Mouse (Mus musculus): ENCODE measurements around the gene Ltv1.
A peak's percentile ranks its signal among the peaks of the same experiment; 100 is the strongest.
"Not testable (repeated sequence)": the region's sequence is repeated elsewhere in the genome, so short reads cannot be mapped to it uniquely, and the experiment has no call there.

Gene Ltv1

DNA sequence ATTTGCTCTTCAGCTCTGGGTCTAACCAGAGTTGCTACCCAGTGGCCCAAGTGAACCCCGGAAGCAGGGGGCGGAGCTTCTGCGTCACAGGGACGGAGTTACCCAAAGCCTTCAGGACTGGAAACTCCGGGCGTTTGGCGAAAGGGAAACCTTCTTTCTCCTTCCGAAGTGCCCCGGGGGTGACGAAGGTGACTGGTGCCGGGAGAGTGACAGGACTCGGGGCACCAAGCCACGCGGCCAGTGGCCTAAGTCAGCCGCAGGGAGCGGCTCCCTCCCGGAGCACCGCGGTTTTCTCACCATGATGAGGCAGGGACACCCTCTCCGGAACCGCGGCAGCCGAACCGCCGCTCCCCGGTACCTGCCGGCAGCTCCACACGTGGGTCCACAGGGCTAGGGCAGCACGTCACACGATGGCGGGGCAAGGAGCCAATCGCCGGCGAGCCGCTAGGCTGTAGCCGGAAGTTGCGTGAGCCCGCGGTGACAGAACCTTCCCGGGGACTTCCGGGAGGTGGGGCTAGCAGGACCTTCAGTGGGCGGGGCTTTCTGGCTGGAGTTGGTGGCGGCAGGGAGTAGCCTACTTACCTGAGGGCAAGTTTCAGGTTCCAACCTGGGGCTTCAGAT, at the start of gene Ltv1:
Ltv1 (minus strand) TSS at position 438 of the 621 bp plus-strand sequence.
- DNase-seq, result peak; percentile 97

DNA sequence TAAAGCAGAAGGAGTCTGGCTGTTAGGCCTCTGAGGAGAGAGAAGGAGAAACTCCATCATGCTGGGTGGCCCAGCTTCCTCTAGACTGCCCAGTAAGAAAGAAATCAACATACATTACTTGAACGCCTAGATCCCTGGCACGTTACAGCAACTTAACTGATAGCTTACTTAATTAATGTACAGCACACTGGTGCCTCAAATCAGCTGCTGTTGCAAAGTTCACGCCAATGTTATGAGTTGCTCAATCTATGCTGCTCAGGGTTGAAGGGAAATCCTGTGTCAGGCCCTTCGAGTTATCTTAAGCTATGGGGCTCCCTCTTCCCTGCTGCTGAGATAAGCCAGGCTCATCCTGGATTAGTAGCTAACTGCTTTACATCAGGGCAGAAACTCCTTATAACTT, 47.5 kb upstream of the Ltv1 start:
- no peak for DNase-seq

DNA sequence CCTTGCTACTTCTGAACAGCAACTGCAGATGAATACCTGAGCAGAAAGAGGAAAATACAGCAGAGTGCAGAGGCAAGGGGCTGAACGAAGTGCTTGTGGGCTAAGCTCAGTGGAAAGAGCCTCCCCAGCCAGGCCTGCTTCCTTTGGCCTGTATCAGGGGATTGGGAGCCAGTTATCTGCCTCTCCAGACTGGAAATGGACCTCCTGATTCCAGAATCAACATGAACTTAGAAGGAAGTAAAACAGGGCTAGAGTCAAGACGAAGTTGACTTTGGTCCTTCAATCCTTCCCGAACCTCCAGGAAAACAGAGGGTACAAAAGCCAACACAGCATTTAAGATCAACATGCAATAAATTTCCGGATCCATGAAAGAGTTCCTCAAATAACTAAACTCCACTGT, 45.2 kb upstream of the Ltv1 start:
- DNase-seq, result no peak

DNA sequence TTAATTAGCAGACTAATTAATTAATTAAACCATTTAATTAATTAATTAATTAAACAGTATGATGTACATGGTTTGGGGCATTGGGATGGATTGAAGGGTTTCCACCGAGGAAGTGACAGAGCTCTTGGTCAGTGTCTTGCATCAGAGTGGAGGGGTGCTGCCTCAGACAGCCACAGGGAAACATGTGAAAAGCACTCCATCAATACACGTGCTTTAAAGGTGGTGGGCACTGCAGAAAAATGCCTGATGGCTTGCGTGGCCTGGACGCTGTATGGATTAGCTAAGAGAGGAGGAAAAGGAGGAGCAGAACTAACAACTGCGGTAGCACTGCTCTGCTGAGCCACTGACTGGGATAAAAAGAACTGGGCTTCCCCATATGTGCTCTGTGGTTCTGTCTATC, 43.9 kb upstream of the Ltv1 start:
- no peak for DNase-seq

DNA sequence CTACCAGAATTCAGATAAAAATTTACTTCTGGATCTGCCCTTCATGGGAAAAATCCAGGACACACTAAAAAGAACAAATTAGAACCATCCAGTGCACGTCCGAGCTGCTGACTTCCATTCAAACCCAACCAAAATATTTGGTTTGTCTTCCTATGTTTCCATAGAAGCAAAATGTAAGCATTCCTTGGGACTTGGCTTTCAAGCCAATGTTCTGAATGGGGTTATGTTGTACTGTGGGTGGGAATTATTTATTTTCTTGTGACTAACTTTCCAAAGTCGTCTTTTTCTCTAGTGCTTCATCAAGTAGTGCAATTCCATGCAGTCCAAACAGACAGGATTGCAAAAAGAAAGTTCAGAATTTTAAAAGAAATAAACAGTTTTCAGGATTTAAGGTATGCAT, 41.5 kb upstream of the Ltv1 start:
- DNase-seq, result no peak

DNA sequence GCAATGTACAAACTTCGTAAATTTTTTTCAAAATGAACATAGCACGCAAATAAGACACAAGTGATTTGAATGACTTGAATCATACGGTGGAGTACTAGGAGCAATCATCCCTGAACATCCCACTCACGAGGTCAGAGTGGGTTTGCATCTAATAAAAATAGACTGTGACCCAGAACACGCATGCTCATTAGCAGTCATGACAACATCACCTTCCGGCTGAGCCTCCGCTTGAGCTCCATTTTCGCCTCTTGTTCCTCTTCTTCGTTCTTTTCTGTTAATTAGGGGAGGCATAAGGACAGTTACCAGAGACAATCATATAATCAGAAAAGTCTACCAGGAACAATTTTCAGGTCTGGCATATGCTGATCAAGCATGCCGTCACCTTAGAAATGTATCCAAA, 41.0 kb upstream of the Ltv1 start:
- DNase-seq, result no peak

DNA sequence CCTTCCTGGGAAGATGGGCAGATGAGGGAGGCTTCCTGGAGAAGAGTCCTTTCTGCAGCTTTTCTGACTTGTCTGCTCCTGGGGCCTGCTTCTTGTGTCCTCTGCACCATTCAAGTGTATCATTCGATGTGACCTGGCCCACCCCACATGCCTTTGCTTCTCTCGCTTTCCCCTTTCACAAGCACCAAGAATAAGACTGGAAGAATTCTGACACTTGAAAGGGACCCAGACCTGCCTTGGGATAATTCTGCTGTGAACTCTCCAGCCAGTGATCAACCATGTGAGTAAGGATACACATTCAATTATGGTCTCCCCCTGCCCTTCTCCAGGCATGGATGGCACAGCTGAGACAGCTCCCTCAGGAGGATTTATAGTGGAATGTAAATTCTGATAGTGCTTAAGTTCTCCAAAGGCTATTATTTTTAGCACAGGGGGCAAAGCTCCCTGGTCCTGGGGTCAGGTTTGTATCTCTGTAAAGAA, 40.2 kb upstream of the Ltv1 start:
- no peak for DNase-seq

DNA sequence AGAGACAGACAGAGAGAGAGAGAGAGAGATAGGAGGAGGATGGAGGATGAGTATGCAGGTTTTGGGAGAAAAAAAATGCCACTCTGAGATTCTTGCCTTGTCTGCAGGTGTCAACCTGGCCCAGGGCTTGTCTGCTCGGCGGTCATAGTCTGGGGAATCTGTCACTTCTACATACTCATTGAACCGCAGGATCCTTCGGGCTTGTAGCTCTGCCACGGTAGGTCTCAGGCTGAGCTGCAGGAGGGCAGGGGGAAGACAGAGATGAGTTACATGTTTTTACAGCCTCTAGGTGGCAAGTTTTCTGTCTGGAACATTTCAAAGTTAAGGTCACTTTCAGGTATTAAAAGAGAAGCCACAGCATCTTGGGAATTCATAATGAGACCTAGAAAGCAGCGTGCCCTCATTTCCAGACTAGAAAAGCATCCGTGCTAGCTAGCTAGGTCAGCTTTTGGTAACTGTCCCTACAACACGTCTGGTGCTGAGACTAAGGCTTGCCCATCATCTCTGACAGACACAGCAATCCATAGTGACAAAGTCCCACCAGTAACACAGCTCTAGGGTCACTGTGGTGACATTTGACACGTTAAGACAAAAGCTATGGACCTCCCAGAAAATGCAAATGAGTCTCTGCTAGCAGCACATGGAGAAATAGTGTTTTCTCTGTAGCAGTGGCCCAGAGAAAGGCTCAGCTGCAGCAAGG, 39.6 kb upstream of the Ltv1 start:
- DNase-seq, result no peak

DNA sequence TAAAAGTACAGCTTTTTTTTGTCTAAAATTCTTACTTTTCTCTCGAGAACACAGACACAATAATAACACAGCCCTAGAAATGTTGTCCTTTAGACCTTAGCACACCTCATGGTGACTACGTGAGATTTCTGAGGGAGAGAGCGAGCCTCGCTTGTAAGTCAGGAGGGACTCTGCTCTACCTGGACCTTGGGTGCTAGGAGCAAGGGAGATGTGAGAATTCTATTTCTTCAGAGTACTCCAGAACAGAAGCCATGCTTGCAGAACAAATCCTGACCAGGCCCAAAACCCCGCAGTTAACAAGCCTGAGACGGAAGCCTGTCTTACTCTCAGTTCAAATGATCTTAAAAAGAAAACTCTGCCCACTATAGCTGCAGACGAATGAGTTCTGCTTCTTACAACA, 37.7 kb upstream of the Ltv1 start:
- DNase-seq, result no peak

DNA sequence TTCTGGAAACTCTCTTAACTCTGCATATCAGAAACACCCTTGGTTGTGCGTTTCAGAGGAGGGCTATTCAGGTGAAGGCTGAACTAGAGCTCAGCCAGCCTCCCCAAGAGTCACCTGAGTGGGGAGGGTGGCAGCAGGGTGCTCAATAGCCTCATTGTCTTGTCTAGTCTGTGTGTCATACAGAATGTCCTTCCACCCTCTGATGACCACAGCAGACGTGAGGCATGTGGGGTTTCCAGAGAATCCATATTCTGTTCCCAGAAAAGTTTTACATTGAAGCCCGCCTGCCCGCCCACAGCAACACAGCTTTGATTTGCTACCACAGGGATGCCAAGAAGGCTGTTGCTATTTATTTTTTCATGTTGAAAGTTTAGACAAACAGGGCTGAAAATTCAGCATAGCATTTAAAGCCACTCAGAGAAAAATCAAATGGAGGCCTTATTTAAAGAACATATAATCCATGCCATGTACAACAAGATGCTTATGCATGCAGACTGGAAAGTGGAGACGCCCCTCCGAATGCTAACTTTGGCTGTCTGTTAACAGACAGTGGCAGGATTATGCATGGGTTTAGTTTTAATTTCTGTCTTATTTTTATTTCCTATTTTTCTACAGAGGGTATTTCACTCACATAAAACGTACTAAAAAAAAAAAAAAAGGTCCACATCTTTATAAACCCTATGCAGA, 32.6 kb upstream of the Ltv1 start:
- DNase-seq, result no peak

DNA sequence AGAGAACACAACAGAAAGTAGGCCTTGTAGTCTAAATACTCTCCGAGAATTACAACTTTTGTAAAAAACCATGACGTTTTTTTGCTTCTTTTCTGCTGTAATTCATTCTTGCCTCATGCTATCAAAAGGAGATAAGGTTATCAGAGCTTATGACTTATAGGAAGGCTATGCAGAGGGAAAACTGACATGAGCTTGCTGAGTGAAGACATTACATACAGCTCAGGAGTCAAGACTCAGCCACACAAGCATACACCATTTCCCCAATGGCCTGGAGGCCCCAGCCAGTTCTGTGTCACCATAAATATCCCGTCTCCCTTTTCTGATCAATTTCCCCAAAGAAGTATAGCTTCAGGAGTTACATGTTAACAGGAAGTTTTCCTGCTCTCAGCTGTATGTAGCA, 29.2 kb upstream of the Ltv1 start:
- DNase-seq, result no peak

DNA sequence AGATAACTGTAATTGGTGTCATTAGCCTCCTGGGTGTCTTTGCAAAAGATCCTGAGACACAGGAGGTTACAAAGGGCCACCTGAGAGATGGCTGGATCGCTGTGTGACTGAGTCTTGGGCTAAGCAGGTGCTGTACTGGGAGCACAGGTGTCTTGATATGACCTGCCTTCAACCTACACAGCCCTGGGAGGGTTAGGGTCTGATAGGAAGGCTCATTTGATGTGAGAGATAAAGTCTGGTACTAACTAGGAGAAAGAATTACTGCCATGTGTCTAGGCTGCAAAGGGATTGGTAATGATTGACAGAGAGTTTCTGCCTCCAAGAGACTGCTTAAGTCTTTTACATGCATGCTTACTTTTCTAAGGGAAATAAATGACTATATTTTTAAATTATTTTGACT, 27.1 kb upstream of the Ltv1 start:
- no peak for DNase-seq

DNA sequence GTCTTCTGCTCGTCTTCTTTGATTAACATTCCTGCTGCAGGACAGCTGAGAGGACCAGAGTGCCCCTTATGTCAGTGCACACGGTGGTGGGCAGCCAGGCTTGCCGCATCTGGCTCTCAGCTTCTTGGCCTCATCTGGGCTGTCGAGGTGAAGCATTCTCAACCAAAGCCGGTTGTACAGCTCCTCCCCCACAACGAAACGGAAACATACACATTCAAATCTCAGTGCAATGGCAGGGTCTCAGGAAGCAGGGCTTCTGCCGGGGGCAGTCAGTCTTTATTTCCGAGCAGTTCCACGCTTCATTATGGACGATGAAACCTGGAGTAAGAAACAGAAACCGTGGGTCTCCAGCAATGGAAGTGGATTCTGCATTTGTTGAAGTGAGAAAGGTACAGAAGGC, 21.0 kb upstream of the Ltv1 start:
- no peak for DNase-seq

DNA sequence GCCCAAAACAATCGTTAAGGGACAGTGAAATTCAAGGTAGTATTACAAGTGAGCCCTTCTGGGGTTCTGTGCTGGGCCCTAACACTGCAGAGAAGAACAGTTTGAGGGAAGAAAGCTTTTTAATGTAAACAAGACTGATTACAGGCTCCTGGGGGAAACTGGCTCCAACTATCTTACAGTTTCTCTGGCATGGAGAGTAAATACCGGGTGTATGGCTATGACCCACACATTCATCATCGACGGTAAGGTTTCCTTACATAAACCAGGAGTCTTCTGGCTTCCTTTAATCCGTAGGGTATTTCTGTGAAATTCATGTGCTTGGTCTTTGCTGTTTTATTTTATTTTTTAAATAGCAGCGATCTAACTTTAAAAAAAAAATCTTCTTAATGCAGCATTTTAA, 19.9 kb upstream of the Ltv1 start:
- no peak for DNase-seq

DNA sequence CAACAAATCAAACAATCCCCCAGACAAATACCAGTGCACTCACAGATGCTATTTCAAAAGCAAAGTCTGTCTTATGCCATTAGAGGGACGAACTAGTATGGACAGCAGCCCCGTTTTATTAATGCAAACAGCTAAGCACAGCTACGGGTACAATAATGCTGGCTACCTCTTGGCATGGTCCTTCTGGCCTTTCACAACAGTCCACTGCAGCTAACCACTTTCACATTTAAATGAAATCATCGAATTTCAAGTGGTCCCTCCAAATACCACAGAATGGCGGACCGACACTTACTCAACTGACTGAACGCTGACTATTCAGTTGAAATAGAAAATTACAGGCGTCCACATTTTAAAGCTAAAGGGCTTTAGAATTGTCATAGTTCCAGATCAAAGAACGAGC, 19.4 kb upstream of the Ltv1 start:
- peak; percentile 52 for DNase-seq

DNA sequence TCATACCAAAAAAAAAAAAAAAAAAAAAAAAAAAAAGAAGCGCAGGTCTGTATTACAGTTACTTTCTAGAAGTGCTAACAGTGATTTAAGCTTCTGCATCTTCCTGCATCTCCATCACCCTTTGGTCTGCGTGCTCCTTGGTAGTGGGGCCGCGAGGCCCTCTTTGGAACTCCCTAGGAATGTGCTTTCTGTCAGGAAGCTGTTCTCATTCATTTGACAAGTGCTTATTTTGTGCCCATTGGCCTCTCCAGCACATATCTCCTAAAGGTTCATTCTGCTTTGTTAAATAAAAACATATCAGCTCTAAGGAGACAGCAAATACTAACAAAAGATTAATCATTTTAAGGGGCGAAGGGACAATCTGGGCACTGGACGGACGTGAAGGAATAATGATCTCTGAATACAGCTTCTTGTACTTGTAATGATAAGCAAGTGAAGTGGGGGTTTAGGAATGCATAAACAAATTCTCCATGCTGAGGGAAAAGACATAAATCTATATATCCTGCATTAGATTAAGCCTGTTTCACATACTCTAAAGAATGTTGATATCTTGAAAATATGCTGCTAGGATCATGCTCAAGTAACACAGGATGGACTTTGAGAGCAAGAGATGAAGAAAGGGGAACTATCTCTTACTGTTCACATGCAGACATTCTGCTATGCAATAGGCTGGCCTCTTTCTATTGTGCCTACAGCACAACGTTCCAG, 17.1 kb upstream of the Ltv1 start:
- DNase-seq, result no peak

DNA sequence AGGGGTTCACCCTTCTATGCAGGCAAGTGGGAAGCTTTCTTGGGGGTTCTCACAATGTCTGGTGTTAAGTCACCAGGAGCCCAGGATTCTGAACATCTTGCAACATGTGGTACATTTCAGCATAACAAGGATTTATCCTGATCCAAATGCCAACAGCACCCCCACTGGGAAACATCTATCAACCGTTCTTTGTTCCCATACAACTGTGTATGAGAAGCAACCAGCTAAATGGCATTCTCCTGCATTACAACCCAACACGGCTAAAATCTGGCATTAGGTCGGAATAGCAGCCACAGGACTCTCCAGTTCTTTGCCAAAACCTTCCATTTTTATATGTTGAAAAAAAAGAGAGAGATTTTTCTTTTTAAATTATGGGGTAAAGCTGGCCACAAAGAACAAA, 16.5 kb upstream of the Ltv1 start:
- no peak for DNase-seq

DNA sequence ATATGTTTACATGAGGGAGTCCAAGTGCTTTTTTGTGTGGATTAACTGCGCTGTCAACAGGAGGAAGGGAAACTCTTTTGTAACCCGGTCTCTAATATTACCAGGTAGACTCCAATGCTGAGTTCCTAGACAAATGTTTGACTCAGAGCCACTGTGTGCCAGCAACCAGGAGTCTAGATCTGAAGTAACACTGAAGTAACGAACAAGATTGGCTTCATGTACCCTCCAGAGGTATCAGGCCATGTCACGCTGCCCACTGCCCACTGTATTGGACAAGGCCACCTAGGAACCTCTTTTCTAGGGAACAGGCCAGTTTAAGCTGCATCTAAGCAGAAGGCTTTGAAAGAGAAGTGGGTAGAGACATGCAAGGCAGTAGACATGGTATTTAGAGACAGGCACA, 16.1 kb upstream of the Ltv1 start:
- DNase-seq, result no peak

DNA sequence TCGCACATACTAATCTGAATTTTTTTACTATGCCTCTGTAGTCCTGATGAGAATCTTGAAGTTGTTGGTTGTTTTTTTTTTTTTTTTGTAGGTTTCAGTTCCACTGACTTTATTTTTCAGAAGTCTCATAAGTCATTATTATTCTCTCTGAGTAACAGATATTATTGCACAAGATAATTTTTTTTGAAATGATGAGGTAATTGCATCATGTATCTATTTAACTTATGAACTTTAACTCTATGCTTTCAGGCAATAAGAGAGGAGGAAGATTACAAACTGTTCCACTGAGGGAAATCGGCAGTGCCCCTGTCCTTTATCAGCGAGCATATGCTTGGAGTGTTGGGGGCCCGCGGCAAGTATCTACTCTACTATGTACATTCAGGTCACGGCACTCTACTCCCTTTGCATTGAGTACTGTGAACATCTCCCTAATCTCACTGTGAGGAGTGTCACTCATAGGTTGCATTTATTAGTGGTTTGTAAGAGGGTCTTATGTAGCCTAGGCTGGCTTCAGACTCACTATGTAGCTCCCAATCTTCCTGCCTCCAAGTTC, 8.8 kb upstream of the Ltv1 start:
- DNase-seq, result no peak

DNA sequence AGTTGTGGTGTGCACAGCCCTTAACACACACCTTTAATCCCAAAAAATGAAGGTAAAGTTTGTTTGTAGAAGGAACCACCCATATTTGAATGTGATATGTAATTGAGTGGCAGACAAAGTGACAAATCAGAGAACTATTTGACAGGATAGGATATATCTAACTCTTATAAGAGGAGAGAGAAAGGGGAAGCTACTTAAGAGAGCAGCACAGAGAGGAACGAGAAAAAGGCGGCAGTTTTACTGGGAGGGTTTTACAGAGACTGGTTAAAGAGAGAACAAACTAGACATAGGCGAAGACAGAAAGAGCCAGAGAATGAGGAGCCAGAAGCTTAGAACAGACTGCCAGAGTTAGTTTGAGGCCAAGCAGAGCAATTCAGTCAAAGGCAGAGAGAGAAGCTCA, 7.9 kb upstream of the Ltv1 start:
- no peak for DNase-seq

DNA sequence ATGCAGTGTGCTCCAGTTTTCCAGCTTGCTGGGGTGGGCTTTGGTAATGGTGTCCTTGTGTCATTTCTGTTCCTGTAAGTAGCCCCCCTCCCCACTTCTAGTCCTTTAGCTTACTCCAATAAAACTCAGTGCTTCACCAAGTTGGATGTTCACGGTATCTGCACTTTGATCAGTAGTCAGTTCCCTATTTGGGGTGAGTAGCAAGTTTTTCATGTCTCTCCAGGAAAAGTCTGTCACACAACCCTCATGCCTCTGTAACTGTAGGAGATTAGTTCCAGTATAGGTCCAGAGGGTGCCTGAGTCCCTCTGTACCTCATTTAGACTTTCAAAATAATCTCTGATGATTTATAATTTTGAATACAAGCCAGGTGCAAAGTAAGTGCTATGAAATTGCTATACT, 6.3 kb upstream of the Ltv1 start:
- DNase-seq, result no peak

DNA sequence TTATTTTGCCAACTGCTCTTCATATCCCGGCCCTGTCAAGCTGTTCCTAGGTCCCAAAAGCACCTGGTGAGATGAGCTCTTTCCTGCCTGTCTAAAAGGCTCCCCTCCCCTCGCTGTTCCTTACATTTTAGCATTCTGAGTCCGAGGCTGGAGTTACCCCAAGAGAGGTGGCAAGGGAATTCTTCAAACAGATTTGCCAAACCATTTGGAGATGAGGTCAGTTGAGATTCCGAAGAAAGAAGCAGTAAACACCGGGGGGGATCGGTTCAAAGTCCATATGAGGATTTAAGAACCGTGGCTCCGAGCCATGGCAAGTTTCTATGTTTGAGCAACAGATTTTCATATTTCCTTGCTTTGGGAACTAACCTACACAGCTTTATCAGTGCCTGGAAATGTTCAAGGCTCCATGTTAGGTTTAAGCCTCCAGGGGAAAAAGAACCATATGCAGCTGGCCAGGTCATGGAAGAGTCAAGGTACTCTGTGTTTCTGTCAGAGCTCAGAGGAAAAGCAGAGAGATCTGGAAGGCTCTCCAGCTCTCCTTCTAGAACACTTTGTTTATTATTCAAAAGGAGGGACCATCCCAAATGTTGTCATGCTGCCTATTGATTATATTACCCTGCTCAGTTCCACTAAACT, 4.0 kb upstream of the Ltv1 start:
- no peak for DNase-seq

DNA sequence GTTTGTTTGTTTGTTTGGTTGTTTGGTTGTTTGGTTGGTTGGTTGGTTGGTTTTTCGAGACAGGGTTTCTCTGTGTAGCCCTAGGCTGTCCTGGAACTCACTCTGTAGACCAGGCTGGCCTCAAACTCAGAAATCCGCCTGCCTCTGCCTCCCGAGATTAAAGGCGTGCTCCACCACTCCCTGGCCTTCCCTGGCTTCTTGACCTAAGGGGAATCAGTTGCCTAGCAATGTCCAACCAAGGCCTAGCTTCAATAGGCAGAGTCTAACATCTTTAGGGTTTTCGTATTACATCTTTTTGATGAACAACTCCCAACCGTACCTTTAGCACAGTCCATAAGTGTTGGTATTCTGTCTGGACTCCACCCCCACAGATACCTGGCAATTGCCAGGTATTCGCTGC, 528 bp upstream of the Ltv1 start:
- not testable (repeated sequence) for DNase-seq
